Mouse (Mus musculus): Measurements from ENCODE around the gene Pds5b.
"Not testable (repeated sequence)": the region's sequence is repeated elsewhere in the genome, so short reads cannot be mapped to it uniquely, and the experiment has no call there.

Pds5b gene

GRCm38 (mm10) chr5:150673153-150673835, at the start of gene Pds5b:
Pds5b (plus strand) TSS chr5:150673739.
- peak; percentile 96 for DNase-seq (ENCODE audit: low read depth)

- DNase-seq (ENCODE audit: low read depth): peak; percentile 64
Measured at GRCm38 (mm10) chr5:150625528-150625927, 48.0 kb upstream of the Pds5b start.

GRCm38 (mm10) chr5:150629272-150629671, 44.3 kb upstream of the Pds5b start:
- no peak for DNase-seq (ENCODE audit: low read depth)

- no peak for DNase-seq (ENCODE audit: low read depth)
Measured at GRCm38 (mm10) chr5:150629692-150630091, 43.8 kb upstream of the Pds5b start.

- no peak for DNase-seq (ENCODE audit: low read depth)
Measured at GRCm38 (mm10) chr5:150641440-150641839, 32.1 kb upstream of the Pds5b start.

- DNase-seq (ENCODE audit: low read depth): not testable (repeated sequence)
Measured at GRCm38 (mm10) chr5:150643390-150643789, 30.1 kb upstream of the Pds5b start.

- DNase-seq (ENCODE audit: low read depth): no peak
Measured at GRCm38 (mm10) chr5:150644926-150645325, 28.6 kb upstream of the Pds5b start.

GRCm38 (mm10) chr5:150652578-150652977, 21.0 kb upstream of the Pds5b start:
- DNase-seq (ENCODE audit: low read depth): no peak

DNA sequence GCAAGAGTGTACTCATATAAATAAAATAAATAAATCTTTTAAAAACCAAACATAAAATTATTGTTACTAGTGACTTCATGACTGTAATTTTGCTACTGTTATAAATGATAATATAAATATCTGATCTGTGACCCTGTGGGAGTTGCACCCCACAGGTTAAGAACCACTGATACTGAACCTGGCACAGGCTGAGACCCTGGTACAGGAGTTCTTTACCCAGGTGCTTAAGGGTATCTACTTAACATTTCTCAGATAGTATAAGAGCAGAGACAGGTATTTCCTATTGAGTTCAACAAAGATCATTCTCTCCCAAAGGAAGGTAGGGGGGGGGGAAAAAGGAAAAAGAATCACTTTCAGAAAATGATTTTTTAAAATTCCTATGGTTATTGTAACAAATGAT, 19.0 kb upstream of the Pds5b start:
- DNase-seq (ENCODE audit: low read depth): no peak

DNA sequence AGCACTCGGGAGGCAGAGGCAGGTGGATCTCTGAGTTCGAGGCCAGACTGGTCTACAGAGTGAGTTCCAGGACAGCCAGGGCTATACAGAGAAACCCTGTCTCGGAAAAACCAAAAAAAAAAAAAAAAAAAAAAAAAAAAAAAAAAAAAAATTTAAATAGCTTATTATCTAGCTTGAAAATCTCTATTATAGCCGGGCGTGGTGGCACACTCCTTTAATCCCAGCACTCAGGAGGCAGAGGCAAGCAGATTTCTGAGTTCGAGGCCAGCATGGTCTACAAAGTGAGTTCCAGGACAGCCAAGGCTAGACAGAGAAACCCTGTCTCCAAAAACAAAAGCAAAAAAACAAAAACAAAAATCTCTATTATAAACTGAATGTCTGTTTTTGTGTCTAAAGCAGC, 14.1 kb upstream of the Pds5b start:
- not testable (repeated sequence) for DNase-seq (ENCODE audit: low read depth)

DNA sequence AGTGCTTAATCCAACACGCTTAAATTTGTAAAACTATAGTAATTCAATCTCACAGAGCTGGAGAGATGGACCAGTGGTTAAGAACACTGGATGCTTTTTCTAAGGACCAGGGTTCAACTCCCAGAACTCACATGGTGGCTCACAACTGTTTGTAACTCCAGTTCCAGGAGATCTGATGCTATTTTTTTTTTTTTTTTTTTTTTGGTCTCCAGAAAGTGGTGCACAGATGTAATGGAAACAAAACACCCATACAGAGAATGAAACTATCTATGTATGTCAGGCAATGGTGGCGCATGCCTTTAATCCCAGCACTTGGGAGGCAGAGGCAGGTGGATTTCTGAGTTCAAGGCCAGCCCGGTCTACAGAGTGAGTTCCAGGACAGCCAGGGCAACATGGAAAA, 13.2 kb upstream of the Pds5b start:
- DNase-seq (ENCODE audit: low read depth): not testable (repeated sequence)

- DNase-seq (ENCODE audit: low read depth): not testable (repeated sequence)
Measured at GRCm38 (mm10) chr5:150663926-150664325, 9.6 kb upstream of the Pds5b start.

DNA sequence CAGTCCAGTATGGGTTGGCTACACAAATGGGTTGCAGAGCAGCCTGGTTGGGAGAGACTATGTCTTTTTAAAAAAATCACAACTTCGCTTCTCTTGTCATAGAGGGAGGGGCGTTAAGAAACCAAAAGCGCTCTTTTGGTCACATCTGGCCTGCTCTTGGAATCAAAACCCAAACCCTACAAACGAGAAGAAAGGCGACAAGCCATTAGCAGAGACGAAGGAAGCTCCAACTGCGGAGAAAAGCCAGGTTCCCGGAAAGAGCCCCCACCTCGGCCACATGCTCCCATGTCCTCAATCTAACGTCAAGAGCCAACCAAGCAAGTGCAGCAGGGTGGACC, 8.8 kb upstream of the Pds5b start:
- no peak for DNase-seq (ENCODE audit: low read depth)

GRCm38 (mm10) chr5:150665132-150665954, 8.2 kb upstream of the Pds5b start:
- peak; percentile 100 for DNase-seq (ENCODE audit: low read depth)

DNA sequence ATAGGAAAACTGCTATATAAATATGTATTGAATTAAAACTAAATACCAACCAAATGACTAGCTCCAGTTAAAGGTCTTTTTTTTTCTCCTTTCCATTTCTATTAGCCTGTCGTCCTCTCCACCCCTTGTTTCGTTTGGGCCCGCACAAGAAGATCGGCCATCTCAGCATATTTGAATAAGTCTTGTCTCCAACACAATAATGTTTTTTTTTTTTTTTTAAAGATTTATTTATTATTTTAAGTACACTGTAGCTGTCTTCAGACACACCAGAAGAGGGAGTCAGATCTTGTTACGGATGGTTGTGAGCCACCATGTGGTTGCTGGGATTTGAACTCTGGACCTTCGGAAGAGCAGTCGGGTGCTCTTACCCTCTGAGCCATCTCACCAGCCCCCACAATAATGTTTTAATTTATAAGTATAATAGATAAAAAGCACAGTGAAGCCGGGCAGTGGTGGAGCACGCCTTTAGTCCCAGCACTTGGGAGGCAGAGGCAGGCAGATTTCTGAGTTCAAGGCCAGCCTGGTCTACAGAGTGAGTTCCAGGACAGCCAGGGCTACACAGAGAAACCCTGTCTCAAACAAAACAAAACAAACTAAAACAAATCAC, 7.3 kb upstream of the Pds5b start, which contains the start of gene N4bp2l2:
TSS of gene N4bp2l2 (minus strand) at position 51 of the 607 bp plus-strand sequence.
- DNase-seq (ENCODE audit: low read depth): not testable (repeated sequence)

GRCm38 (mm10) chr5:150668731-150669130, 4.8 kb upstream of the Pds5b start:
- DNase-seq (ENCODE audit: low read depth): no peak

GRCm38 (mm10) chr5:150672343-150672742, 1.2 kb upstream of the Pds5b start:
- DNase-seq (ENCODE audit: low read depth): no peak

DNA sequence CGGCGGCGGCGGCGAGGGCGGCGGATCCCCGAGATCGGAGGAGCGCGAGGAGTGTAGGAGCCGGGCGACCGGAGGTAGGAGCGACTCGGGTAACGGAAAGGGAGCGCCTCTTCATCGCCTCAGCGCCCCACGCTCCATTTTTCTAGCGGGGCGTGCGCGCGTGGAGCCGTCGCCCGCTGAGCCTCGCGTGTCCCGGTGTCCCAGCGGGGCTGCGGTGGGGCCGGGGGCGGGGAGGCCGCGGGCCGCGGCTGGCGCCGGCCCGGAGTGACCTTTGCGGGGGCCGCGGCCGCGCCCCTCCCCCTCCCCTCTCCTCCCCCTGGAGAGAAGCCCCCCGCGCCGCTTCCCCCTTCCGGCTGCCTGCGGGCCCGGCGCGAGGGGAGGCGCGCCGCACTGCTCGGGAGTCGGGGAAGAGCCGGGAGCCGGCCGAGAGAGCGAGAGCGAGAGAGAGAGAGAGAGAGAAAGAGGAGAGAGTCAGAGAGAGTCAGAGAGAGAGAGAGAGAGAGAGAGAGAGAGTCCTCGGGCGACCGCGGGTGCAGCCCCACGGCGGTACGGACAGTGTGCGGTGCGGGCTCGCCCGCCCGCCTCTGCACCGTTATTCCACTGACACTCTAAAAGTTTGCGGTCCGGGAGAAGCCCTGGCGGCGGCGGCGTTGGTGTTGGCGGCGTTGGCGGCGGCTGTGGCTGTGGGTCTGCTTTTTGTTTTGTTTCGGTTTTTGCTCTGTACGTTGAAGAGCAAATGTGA, 512 bp downstream of the Pds5b start:
- DNase-seq (ENCODE audit: low read depth): peak; percentile 49

DNA sequence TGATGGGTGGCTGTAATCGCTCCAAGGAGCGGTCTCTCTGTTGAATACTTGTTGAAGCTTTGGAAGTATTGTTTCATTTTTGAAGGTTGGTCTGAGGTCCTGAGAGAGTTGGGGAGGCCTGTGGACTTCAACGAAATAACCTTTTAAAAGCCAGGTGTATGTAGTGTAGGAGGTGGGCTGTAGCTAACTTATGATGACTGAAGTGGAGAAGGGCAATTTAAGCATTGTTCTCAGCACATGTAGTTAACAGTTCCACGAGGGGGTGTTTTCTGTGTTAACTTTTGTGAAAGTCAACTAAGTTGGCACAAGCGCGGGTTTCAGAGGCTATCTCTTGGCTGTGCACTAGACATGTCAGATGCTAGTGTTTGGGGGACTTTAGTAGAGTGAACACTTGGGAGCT, 1.3 kb downstream of the Pds5b start:
- peak; percentile 44 for DNase-seq (ENCODE audit: low read depth)

DNA sequence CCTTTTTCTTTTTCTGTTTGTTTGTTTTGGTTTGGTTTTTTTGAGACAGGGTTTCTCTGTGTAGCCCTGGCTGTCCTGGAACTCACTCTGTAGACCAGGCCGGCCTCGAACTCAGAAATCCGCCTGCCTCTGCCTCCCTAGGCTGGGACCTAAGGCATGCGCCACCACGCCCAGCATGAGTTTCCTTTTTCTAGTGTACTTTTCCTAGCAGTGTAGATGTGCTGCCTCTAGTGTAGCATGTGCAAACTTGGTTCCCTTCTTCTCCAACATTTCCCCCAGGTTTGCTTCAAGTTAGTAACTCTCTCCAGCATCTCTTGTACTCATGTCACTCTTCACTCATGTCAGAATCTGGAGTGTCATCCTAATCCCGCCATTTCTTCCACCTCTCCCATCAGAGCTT, 9.3 kb downstream of the Pds5b start:
- DNase-seq (ENCODE audit: low read depth): not testable (repeated sequence)

DNA sequence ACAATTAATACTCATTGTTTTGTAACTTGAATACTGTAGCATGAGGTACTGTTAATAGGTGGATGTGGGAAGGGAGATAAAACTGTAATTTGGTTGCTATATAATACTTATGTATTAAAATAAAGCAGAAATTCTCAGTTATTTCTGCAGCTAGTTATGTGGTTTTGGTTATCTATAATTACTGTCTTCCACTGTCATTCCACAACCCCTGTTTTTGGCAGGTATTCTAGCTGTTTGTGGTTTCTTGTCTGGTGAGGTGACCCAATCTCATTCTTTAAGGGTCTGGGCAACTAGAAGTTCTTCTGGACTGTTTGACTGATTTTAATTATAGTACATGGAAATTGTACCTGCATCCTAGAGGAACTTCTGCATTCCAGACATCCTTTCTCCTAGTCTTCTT, 17.1 kb downstream of the Pds5b start:
- DNase-seq (ENCODE audit: low read depth): no peak

GRCm38 (mm10) chr5:150693277-150693676, 19.7 kb downstream of the Pds5b start:
- DNase-seq (ENCODE audit: low read depth): no peak
